Mouse (Mus musculus) C2C12 (cell line): Measurements from ENCODE around the gene Otub1.

ENCODE experiments used
- CTCF ChIP-seq: IDR thresholded peaks from one replicate; pipeline ENCODE4 v1.5.1; 2011; ENCODE audit not compliant: control insufficient read depth, insufficient read depth, insufficient read length
- FOSL1 ChIP-seq: IDR thresholded peaks from one replicate; pipeline ENCODE4 v1.8.0; 2011; ENCODE audit warnings: mild to moderate bottlenecking, low read length; ENCODE audit not compliant: poor library complexity, insufficient read depth, severe bottlenecking
- MAX ChIP-seq: IDR thresholded peaks from one replicate; pipeline ENCODE4 v1.6.1; 2011; ENCODE audit warnings: mild to moderate bottlenecking, control low read depth
- MYOD1 ChIP-seq: IDR thresholded peaks from one replicate; pipeline ENCODE4 v1.6.1; 2011; ENCODE audit warnings: low read depth; ENCODE audit not compliant: control insufficient read depth, insufficient read length
- MYOG ChIP-seq: IDR thresholded peaks from one replicate; pipeline ENCODE4 v1.6.1; 2011; ENCODE audit not compliant: control insufficient read depth, insufficient read length; ENCODE audit errors: extremely low read depth
- USF1 ChIP-seq: IDR thresholded peaks from one replicate; pipeline ENCODE4 v1.6.1; 2011; ENCODE audit warnings: low read depth, mild to moderate bottlenecking, control low read depth, moderate library complexity

- TF ChIP-seq CTCF, result no peak
- TF ChIP-seq USF1, result no peak
- TF ChIP-seq FOSL1, result no peak
- no peak for TF ChIP-seq MAX
- no peak for TF ChIP-seq MYOG
- TF ChIP-seq MYOD1, result no peak
Measured at GRCm38 (mm10) chr19:7218753-7219152, 12.6 kb upstream of the Otub1 start.
